Mouse (Mus musculus) thymus, postnatal 25 days (tissue): ENCODE data around the gene Ube2z.
"Not testable (repeated sequence)": the region's sequence is repeated elsewhere in the genome, so short reads cannot be mapped to it uniquely, and the experiment has no call there.

ENCODE experiments used
- DNase-seq: peaks from one replicate; pipeline ENCODE4 v3.0.0; 2022

Ube2z gene

GRCm38 (mm10) chr11:96065215-96065911 is at the start of gene Ube2z:
Ube2z (minus strand) TSS chr11:96065388.
- DNase-seq: peak; percentile 97

DNA sequence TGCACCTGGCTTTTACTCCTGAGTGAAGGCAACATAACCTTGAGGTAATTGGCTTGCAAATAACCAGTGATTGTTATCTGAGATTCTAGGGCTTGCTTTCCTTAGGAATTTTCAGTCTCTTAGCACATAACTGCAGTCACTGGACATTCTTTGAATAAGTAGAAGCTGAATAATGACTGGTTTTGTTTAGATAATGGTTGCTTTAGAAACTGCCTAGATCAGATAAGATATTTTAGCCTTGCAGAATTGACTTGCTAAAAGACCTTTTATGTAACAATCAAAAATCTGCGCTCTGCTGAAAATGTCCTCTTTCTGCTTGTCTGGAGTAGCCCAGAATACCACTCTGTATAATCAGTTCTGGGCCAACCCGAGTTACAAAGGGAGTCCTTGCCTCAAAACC is 48.9 kb upstream of the Ube2z start:
- no peak for DNase-seq

DNA sequence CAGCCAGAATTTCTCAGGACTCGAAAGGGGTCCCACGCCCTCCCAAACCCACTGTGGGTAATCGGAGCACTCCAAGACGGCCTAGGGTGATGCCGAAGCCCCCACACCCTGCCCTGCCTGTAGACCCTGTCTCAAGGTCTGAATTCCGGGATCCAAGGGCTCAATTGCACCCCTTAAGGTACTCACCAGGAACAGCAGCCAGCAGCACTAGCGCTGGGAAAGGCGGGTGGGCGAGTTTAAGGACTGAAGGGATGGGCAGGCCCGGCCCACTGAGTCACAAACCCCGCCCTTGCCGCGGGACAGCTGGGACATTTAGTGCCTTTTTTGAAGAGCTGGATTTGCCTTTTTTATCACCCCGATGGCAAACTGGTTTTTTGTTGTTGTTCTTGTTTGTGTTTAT is 46.6 kb upstream of the Ube2z start, which contains the start of gene Calcoco2:
Gene Calcoco2, minus strand, starts transcription at position 214 of the 400 bp plus-strand sequence.
- no peak for DNase-seq

DNA sequence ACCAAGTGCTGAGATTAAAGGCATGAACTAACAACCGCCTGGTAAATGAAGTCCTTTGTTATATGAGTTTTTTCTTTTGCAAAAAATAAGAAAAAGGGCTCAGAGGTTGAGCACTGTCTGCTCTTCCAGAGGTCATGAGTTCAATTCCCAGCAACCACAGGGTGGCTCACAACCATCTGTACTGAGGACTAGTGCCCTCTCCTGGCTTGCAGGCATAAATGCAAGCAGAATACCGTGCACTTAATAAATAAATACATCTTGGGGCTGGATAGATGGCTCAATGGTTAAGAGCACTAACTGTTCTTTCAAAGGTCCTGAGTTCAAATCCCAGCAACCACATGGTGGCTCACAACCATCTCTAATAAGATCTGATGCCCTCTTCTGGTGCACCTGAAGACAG is 45.8 kb upstream of the Ube2z start:
- not testable (repeated sequence) for DNase-seq

DNA sequence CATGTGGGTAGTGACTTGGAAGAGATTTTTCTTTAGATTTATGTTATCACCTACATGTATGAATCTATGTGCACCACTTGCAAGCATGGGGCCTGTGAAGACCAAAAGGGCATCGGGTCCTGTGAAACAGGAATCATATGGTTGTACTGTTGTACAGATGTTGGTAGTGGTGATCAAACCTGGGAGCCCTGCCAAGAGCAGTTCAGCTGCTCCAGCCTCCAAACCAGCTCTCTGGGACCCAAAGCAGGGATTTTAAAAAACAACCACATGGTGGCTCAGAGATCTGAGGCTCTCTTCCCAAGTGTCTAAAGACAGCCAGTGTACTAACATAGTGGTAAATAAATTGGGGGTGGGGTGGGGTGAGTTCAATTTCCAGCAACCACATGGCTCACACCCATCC is 43.2 kb upstream of the Ube2z start:
- DNase-seq: no peak

- DNase-seq: peak; percentile 34
Measured at GRCm38 (mm10) chr11:96093361-96093760, 28.2 kb upstream of the Ube2z start.

DNA sequence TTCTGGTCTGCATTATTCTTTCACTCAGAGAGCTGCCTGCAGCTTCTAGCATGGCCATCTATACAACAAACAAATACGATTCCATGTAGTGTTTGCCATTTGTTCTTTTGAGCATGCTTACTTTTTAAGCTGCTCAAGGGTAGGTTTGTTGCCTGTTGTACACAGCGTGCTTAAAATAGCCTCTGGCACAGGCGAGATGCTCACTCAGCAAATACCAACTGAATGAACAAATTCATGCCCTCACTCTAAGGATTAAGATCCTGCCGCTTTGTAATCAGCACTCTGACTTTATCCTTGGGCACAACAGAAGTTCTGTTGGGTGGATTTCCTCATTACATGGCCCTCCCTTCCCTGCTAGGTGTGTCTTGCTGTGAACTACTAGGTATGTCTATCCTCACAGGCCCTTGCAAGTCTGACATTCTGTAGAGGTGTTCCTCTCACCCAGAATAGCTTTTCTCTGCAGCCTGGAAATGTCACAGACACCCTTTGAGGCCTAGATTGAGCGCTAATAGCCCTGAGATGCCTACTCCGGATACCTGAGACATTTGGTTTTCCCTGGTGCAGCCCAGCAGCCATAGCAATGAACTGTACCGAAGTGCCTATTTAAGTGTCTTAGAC is 27.6 kb upstream of the Ube2z start:
- no peak for DNase-seq

DNA sequence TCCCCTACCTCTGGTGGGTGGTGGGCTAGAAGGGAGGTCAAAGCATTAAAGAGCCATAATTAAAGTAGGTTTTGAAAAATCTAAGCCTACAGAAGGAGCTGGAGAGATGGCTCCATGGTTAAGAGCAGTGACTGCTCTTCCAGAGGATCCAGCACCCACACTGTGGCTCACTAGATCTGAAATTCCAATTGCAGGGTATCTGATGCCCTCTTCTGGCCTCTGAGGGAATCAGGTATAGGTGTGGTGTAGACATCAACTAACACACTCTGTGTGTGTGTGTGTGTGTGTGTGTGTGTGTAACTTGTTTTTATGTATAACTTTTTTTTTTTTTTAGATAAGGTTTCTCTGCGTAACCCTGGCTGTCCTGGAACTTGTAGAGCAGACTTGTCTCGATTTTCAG is 25.9 kb upstream of the Ube2z start:
- DNase-seq: peak; percentile 8

DNA sequence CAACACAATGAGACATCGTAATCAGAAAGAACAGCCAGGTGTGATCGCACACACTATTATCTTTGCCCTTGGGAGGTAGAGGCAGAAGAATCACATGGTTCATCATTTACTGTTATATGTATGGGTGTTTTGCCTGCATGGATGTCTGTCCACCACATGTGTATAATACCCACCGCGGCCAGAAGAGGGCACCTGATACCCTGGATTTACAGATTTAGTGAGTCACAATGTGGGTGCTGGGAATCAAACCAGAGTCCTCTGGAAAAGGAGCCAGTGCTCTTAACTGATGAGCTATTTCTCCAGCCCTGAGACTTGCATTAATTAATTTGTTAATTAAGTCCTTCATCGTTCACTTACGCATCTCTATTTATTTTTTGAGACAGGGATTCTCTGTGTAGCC is 22.8 kb upstream of the Ube2z start:
- no peak for DNase-seq

DNA sequence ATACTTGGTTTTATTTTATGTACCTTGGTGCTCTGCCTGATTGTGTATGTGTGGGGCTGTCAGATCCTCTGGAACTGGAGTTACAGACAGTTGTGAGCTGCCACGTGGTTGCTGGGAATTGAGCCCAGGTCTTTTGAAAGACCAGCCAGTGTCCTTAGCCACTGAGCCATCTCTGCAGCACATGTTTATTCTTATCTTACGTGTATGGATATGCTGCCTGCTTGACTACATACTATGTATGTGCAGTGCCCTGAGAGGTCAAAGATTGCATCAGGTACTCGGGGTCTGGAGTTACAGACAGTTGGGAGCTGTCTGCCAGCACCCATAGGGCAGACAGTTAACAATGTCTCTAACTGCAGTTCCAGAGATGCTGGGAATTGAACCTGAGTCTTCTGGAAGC is 17.5 kb upstream of the Ube2z start:
- DNase-seq: no peak

DNA sequence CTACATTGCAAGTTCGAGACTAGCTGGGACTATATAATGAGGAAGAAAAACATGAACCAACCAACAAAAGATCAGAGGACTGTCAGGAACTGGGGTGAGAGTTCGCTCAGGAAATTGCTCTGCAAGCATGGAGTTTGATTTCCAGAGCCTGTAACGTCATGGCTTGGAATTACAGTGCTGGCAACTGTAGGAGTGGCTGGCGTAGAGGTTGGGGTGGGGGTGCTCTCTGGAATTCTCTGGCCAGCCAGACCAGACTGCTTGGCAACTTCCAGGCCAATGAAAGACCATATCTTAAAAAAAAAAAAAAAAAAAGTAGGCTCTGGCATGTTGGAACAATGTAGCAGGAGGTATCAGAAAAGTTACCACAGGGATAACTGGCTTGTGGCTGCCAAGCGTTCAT is 15.5 kb upstream of the Ube2z start:
- DNase-seq: no peak

DNA sequence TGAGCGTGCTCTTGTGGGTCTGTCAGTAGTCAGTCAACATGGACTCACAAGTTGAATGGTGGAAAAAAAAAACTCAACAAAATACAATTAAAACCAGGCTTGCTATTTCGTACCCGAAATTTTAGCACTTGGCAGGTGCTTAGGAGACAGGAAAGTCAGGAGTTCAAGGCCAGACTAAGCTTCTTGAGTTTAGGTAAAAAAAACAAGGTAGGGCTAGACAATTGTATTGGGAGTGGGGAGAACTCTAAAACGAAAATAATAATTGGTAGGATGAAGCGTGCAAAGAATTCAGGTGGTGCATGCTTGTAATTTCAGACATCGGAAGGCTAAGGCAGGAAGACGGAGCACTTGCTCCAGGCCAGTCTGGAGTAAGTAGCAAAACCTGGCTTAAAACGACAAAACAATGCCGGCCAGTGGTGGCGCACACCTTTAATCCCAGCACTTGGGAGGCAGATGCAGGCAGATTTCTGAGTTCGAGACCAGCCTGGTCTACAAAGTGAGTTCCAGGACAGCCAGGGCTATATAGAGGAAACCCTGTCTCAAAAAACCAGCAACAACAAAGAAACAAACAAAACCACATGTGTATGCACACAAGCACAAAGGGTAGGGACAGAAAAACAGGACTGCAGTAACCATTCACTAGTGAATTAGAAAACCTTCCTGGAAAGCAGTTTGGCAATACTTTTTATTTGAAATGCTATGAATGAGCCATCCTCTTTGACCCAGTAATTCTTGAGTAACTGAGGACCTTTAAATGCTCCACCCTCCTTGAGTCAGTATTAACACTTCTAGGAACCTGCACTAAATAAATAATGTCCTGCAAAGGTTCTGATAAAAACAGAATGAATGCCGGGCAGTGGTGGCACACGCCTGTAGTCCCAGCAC is 11.3 kb upstream of the Ube2z start:
- peak; percentile 12 for DNase-seq

- DNase-seq: peak; percentile 98
Measured at GRCm38 (mm10) chr11:96075509-96076220, 10.5 kb upstream of the Ube2z start, which contains the start of gene Atp5g1. Atp5g1 (minus strand) TSS chr11:96075670.

DNA sequence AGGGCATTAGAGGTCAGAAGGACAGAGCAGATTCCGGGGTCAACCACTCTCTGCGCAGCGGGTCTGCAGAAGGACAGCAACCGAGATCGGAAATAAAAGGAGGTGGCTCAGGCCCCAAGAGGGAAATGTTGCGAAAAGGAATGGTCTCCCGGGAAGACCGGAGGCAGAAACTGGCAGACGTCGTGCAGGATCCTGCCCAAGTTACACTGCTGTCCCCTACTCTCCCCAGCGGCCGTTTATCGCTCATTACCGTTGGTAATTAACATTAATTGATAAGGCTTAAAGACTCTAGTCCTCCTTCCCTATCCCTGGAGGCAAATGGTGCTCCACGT is 10.0 kb upstream of the Ube2z start:
- no peak for DNase-seq

GRCm38 (mm10) chr11:96074351-96075176 is 9.4 kb upstream of the Ube2z start:
- no peak for DNase-seq

GRCm38 (mm10) chr11:96073295-96073993 is 8.3 kb upstream of the Ube2z start:
- DNase-seq: no peak

DNA sequence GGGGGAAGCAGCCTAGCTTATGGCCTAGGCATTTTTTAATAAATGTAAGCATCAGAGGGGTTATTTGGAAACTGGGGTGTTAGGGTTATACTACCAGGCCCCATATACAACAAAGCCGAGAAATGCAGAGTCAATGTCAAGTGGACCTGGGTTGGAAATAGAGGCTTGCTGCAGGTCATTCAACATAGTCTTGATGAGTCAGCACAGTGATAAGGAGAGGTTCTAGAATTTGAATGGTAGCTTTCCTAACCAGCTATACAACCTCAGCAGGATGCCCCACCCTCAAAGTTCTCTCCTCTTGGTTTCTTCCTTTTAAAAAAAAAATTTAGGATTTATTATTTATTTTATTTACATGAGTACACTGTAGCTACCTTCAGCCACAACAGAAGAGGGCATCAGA is 5.8 kb upstream of the Ube2z start:
- DNase-seq: no peak

DNA sequence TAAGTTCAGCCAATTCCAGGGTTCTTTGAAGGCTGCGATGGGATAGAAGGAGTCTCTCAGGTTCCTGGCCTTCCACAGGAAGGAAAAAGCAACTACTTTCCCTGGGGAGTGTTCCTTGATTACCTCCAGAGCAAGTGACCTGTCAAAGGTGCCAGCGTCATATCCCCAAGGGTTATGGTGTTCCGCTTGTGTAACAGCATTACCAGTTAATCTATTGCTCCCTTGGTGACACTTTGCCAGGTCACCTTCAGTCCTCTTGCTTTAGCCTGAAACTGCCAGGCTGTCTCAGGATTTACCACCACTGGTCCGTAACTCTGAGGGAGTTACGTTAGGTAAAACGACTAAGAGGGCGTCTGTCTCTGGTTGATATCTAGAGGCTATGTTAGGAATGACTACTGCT is 5.2 kb upstream of the Ube2z start:
- DNase-seq: no peak

DNA sequence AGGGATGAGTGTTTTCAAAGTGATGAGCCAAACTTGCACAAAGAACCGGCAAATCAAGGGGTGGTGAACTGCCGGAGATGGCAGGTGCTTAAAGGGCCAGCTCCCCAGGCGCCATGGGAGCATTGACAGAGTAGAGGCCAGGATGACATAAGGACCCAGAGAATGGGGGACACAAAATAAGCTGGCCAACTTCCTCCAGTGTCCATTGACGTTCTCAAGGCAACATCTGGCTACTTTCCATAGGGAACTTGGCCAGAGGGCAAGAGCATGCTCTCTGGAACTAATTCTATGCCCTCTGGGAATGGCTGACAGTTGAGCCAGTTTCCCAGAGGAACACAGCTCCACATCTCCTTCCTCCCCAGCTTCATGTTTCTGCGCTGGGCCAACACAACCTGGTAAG is 3.0 kb upstream of the Ube2z start:
- no peak for DNase-seq

DNA sequence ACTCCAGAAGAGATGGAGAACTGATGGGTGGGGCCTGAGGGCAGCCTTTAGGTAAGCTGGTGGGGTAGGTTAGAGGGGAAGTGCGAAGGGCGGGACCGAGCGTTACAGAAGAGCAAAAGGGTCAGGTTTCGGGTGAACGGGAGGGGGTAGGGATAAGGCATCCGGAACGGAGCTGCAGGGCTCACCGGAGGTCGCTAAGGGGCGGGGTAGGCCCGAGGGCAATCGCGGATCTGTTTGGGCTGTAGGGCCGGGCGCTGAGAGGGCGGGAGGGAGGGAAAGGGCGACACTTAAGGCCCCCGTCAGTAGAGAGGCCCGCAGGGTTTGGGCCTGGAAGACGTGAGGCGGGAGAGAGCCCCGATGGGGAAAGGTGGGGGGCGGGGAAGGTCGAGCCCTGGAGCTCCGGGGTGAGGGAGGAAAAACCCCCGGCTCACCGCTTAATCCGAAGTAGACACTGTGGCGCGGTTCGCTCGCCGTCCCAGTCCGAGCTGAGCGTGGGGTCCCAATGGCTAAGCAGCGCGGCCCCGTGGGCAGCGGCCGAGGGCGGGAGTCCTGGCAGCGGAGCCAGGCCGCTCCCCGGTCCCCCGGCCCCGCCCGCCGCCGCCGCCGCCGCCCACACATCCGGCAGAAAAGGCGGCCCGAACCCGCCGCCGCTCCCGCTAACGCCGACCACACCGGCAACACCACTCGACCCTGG is 520 bp downstream of the Ube2z start:
- DNase-seq: peak; percentile 64

GRCm38 (mm10) chr11:96058309-96058708 is 6.9 kb downstream of the Ube2z start:
- DNase-seq: no peak
